Mouse (Mus musculus) left cerebral cortex, adult 18-20 months (tissue): ENCODE data around the gene Proser3. TPM values are rescaled to one million over a fixed set of nuclear protein-coding genes. Genes with fewer than 3 reads are reported as not detected.
"Not testable (repeated sequence)": the region's sequence is repeated elsewhere in the genome, so short reads cannot be mapped to it uniquely, and the experiment has no call there.

Experiments
- DNase-seq, 2 experiments: peaks; one replicate each; pipeline ENCODE4 v3.0.0; 2021 to 2022; ENCODE audit warnings: low spot score in 2 of 2, mixed read lengths in 1 of 2
- total RNA-seq, 2 experiments: library from RNA; stranded (reverse); gene quantifications; 2 replicates each; pipeline ENCODE4 v1.2.3; 2021

Proser3 gene
- total RNA-seq, 2 experiments from 2014 or later: 3.8 TPM

DNA sequence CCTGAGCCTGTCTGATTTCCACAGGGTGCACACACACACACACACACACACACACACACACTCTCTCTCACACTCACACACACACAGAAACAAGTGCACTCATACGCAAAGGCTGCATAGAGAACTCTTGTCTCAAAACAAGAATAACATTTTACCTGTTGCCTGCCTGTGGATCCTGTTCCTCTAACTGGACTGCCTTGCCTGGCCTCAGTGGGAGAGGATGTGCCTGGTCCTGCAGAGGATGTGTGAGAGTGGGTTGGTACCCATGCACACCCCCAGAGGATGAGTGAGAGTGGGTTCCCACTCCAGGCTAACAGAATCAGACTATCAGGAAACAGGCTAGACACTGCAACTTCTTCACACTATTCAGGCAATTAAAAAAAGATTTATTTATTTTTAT is 1.5 kb downstream of the Proser3 start:
- DNase-seq: no peak

DNA sequence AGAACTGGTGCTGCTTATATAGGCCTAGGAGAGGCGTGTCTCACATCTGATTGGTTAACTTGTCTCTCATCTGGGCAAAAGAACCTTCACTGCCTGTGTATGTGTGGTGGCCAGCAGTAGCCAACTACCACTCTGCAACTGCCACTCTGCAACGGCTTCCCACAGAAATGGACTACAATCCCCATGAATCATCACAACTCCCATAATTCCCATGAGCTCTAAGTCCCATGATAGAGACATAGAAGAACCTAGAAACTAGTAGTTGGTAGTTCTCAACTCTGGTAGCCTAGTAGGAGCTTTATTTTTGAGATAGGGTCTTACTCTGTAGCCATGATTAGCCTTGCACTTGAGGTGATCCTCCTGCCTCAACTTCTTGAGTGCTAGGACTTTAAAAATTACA is 2.2 kb downstream of the Proser3 start:
- no peak for DNase-seq

DNA sequence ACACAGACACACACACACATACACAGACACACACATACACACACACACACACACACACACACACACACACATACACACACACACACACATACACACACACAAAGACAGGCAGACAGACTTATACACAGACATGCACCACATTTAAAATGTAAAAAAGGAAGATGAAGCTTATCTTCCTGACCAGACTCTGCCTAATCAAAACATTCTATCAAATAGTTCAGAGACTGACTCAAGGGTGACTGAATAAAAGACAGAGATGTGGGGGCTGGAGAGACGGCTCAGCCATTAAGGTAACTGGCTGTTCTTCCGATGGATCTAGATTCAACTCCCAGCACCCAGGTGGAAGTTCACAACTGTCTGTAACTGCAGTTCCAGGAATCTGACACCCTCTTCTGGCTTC is 7.8 kb downstream of the Proser3 start:
- DNase-seq: no peak

DNA sequence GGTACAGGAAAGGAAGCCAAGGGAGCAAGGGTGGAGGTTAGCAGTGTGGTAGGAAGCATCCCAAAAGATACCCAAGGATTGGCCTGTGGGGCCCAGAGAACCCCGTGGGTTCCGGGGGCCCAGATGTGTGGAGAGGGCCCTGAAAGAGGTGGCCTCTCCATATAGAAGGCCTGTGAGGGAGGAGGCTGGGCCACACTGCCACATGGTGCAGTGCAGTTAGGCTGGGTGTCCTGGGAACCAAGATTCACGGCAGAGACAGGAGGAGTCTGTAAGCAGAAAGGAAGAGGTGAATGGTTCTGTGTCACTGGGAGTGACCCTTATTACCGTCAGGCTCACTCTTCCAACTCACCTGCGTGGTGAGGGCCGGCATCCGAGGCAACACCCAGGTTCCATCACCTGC is 11.5 kb downstream of the Proser3 start:
- DNase-seq: no peak

DNA sequence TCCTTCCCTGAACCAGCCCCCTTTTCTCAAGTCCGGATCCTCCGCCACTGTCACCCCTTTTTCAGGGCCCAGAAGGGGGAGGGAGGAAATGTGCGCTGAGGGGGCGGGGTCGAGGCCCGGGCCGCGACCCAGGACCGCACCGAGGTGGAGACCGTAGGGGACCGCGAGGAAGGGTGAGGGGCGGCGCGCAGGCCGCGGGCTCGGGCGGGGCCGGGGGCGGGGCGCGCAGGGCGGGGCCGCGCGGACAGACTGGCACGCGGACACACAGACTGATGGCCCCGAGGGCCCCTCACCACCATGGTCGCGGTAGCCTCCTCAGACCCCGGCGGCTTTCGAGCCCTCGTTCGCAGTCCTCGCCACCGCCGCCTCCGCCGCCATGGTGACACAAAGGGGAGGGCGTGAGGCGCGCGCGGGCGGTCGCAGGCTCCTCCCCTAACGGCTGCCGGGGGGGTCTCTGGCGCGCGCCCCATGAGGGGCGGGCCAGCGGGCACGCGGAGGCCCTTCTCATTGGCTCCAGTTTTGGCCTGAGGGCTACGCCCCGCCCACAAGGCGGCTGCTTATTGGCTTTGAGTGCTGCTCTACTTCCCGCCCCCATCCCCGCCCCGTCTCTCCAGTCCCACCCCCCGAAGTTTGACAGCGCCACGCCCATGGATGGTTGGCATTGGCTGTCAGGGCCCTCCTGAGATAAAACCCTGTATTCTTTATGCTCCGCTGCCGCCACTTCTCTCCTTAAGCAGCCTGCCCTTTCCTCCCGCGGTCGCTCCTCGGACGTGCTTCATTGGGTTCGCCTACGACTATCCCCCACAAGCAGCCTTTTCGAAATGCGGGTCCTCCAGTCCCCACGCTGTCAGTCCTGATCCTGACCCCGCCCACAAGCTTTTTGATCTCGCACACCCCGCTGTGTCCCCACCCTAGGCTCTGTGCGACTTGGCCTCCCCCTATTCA is 17.2 kb downstream of the Proser3 start, which contains the start of gene Arhgap33:
Arhgap33 (minus strand) TSS at position 428 of the 945 bp plus-strand sequence.
- peak; percentile 95 to 96 for DNase-seq

DNA sequence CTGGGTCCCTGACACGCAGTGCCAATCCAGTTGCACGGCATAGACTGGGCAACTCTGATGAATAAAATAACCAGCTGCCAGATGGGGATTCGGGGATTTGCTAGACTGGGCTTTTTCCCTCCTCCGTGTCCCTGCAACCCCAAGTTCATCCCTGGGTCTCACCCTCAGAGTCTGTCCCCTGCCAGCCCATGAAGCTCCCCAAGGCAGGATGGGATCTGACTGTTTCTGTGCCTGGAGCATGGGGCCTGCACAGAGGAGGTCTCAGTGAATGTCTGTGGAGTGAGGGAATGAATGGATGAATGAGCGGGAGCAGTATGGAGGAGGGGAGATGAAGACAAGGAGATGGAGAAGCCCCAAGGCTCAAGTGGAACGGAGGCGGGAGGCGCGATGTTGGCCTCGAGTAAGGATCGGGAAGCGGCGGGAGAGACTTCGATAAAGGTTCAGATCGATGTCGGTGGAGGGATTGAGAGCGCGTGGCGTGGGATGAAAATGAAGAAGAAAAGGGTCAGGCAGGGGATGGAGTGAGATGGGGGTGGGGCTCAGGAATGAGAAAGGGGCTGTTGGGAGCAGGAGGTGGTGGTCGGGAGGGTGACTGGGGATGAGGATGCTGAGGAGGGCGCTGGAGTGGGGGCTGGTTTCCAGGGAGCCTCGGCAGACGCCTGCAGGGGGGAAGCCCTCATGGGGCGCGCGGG is 18.0 kb downstream of the Proser3 start:
- peak in 1 of 2 experiments; percentile 58 for DNase-seq

DNA sequence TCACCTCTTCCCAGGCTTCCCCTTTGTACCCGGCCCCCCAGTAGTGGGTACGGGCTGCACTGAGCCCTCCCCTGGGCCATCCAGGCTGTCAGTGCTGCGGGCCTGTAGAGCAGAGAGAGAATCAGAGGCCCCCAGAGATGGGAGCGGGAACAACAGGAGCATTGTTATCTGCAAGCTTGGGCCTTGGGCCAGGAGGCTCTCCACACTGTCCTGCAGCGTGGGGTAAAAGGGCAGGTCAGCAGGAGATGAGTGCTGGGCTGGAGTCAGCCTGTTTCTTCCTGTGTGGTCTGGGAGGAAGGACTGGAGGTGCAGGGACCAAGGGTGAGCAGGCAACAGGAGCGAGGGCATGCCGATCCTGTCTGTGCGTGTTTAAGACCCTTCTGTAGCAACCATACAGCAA is 19.2 kb downstream of the Proser3 start:
- DNase-seq: no peak

DNA sequence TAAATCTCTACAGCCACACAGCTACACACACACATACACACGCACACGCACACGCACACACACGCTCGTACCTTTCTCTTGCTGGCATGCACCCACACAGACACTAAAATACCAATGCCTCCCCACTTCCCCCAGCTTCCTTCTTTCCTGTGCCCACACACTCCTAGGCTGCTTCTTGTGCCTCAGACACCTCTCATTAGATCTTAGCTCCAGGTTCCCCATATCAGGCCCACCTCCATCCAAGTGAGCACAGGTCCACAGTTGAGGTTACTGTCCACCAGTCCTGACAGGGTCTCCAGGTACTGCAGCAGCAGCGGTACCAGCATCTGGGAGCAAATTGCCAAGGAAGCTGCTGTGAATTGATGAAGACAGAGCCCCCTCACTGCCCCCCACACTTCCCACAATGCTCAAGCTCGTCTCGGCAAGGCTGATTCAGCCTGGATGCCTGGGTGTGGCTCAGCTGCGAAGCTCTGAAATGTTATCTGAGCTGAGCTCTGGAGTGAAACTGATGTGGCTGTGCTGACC is 20.7 kb downstream of the Proser3 start:
- peak; percentile 60 to 74 for DNase-seq

DNA sequence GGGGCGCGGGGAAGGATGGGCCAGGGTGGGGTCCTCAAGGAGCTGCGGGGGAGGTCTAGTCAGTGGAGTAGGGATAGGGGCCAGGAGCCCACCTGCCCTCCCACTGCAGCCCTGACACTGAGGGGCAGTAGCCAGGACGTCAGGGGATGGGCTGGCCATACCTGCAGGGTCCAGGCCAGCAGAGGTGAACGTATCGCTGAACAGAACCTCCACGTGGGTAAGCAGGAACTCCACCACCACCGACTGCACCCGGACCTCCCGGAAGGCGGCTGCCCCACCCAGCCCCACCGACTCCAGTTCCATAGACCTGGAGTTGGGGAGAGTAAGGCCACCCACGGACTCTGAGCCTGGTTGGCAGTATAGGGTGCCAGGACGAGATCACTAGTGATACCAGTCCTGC is 25.1 kb downstream of the Proser3 start:
- DNase-seq: no peak

DNA sequence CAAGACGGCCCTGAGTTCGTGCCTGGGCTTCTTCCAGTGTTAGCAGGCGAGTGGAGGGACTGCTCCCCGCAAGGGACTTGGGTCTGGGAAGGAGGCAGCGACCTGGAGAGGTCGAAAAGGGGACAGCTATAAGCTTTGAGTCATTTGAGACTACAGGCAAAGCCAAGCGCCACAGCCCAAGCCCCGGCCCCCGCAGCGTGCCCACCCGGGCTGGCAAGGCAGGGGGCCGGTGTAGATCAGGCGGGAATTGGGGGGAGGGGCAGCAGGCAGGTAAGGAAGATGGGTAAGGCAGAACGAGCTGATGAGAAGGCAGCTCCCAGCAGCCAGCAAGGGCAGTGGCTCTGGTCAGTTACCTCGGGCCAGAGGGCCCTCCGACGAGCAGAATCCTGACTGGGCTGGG is 25.7 kb downstream of the Proser3 start:
- DNase-seq: no peak

DNA sequence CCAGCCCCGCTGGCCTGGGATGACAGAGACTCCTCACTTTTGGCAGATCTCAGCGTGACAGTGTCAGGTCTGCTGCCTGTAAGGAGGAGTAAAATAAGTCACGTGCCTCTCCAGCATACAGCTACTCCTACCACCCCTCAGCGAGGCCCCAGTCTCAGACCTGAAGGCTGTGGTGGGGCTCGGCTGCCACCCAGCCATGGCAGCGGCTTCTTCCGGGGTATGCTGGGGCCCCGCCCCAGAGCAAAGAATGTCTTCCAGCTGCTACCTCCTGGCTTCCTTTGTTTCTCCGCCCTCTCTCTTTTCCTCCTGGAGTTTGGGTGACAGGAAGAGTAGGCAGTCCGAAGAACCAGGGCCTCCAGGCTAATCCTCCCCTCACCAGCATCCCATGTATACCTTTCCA is 26.1 kb downstream of the Proser3 start:
- no peak for DNase-seq

DNA sequence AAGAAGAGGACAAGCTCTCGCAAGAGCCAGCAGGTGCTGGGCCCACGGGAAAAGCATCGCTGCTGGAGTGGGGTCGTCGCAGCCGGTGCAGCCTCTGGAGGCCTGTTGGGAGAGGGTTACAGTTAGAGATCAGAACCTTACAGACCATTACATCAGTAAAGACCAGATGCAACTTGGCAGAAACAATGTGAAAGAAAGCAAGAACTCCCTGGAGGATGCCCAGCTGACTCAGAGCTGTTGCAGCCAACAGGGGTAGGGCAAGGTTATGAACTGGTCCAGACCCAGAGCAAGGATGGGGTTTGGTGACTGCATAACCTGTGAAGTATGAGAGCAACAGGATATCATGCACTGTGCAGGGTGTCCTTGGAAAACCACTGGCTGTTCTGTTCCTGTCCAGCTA is 27.6 kb downstream of the Proser3 start:
- DNase-seq: no peak

DNA sequence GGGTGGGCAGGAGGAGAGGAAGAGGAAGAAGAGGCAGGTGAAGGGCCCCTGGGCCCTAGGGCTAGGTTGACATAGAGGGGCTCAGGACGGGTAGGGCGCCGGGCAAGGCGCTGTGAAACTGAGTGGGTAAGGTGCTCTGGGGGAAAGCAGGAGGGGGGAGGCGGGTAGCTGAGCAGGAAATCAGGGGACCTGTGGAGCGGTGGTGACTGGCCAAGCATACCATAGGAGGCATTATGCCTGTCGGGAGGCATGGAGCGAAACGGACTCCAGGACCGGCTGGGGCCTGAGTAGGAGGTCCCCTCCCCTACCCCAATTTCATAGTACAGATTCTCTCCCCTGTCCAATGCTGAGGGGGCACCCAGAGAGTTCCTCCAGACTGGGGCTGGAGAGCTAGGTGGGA is 29.2 kb downstream of the Proser3 start:
- DNase-seq: no peak

DNA sequence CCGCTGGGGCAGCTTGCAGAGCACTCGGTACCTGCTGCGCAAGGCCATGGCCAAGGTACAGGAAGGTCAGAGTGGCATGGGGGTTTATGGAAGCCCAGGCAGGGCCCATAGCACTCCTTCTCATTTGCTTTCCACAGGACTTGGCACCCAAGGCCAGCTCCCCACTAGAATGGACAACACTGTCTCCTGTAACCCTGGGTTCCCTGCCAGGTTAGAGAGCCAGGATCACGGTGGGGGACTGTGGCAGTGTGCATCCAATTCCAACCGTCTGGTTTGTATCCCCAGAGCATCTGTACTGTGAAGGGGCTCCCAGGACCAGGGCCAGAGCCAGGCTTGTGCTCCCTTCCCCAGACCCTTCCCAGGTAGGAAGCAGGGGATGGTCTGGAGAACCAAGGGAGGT is 31.2 kb downstream of the Proser3 start:
- DNase-seq: no peak

DNA sequence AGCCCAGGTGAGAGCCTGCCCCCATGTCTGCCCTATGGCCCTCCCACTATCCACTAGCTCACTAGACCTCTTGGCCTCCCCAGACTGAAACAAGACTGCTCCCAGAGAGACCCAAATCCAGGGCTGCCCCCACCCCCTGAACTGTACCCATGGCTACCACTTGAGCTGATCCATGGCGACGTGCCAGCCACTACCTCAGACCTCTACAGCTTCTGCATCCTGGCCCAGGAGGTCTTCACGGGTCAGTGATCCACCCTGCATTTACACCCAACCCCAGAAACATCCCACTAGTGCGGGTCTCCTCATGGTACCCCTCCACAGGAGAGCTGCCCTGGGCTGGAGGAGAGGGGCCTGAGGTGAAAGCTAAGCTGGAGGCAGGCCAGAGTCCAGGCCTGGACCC is 31.7 kb downstream of the Proser3 start:
- DNase-seq: no peak

DNA sequence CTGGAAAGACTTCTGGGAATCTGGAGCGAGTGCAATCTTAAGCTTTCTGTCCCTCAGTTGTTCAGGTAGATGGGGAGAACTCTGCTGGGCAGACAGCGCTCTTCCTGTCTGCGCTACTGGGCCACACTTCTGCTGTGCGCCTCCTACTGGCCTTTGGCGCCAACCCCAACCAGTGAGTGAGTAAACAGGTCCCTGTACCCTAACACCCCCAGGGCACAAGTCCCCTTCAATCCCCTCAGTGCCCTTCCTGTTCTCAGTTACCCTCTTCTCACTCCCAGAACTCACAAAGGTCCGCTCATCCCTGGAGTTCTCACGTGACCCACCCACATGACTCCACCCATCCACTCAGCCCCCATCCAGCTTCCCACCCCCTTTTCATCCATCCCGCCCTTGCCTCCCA is 33.8 kb downstream of the Proser3 start:
- no peak for DNase-seq

DNA sequence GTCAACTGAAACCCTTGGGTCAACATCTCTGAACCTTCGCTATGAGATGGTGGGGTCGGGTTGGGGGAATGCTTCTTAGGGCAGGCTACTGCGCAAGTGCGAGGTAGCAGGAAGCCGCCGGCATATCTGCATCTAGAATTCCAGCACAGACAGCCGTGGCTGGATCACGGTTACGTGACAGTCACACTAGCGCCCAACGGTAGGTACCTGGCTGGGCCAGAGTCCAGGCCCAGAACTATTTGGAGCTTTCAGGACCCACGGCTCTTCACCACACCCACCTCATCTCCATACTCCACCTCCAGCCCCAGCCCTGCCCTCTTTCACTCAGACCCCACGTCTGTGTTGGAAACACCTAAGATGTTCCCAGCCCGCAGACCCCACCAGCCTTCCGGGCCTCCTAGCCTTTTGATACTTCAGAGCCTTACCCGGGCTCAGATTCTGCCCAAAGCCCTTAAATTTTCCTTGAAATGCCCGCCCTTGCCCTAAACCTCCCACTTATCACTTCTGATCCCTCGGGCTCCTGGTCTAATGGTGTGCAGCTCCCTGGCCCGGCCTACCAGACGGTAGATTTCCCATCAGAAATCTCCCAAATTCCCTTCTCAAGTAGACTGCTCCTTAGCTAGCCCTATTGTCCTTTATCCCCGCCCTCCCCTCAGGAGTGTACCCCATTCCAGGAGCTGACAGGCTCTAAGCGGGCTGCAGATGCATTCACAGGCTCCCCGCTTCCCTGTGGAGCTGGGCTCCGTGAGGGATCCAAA is 36.9 kb downstream of the Proser3 start:
- DNase-seq: no peak

DNA sequence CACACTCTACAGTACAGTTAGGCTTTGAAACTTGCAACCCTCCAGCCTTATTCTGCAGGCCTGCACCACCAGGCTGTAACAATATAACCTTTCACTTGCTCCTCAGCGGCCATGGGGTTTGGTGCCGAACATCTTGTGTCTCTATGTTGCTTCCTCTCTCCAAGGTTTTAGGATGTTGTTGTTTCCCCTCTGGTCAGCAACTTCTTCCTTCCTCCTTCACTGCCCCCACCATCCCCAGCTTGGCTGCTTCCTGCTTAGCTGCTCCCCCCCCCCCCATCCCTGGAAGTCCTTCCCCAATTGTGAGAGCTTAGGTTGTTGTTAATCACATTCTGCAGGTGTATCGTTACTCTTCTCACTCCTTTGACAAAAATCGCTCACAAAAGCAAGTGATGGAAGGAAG is 44.0 kb downstream of the Proser3 start:
- no peak for DNase-seq

DNA sequence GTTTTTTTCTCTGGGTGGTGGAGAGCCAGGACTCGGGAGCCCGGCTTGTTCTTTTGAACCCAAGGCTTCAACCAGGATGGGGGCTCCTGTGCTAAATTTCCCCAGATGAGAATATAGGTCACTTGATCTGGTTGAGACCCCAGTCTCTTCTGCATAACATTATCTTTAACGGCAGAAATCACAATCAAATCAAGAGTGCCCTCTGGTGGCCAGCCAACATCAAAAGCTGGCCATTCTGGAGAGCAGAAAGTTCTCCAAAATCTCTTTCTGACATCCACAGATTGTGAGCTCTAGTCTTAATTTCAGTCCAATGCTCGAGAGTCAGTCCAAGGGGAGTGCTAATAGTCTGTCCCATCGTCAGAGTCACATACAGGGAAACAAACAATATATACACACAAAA is 50.9 kb downstream of the Proser3 start:
- not testable (repeated sequence) for DNase-seq

DNA sequence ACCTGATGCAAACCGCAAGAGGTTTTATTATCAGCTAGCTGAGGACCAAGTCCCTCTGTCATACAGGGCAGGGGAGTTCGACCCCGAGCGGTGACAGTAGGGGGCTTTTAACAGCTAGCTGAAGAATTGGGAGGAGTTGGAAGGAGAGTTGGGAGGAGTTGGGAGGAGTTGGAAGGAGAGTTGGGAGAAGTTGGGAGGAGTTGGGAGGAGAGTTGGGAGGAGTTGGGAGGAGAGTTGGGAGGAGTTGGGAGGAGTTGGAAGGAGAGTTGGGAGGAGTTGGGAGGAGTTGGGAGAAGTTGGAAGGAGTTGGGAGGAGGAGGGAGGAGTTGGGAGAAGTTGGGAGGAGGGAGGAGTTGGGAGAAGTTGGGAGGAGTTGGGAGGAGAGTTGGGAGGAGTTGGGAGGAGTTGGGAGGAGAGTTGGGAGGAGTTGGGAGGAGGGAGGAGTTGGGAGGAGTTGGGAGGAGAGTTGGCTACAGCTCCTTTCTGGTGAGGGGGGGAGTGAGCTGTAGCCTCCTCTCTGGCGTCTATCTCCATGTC is 56.5 kb downstream of the Proser3 start:
- not testable (repeated sequence) for DNase-seq

DNA sequence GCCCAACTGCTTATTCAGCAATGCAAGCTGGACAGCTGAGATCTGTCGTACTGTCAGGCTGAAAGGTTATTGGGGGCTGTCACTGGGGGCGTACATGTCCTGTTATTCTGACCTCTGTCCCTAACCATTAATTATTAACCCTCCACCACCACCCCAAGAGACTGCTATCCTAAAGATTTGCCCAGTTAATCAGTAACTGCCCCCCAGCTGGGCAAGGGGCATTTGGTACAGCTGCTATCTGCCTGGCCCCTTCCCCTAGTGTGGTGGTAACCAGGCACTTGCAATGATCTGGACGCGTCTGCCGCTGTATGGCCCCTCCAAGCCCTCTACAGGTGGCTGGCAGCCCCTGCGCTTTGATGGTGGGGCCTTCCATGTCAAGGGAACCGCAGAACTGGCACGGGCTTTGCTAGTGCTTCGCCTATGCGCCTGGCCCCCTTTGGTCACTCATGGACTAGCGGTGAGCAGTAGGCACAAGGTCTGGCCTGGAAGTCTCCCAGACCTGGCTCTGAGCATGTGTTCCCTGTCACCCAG is 58.6 kb downstream of the Proser3 start, which contains the start of gene Prodh2:
Prodh2 (plus strand) TSS at position 222 of the 531 bp plus-strand sequence.
- no peak for DNase-seq
